Mouse (Mus musculus): ENCODE results near the gene Fam102a. TPM values are rescaled to one million over a fixed set of nuclear protein-coding genes. Genes with fewer than 3 reads are reported as not detected.

The Fam102a gene
- polyA plus RNA-seq, 1 experiment from 2014 or later, result 19.9 TPM

DNA sequence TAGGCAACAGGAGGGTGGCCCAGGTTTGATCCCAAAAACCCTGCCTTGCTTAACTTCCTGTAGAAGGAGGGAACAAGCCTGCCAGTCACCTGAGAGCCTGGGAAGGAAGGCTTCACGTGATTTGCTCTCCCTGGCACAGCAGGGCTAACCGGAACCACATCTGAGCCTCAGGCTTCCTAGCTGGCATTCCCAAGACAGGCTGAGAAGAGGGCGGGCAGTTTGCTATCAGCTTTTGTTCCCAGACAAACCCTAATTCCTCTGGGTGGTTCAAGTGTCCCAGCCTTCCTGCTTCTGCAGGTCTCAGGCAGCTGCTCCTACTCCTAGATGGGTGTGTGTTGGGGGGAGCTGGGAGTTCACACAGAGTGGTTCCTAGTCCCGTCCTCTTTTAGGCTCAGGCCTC is 20.4 kb downstream of the Fam102a start:
- H3K9ac ChIP-seq, result peak overlapping the region; percentile 16; the same call in 1 of the 2 replicates

GRCm38 (mm10) chr2:32556019-32556418 is 20.9 kb downstream of the Fam102a start:
- 77% methylated on average over 7 of the region's 7 CpGs for WGBS
- H3K36me3 ChIP-seq (ENCODE audit: insufficient read depth), result peaks cover 20% of the 10 kb centered on the region; the same call in 1 of the 2 replicates
- no peaks in the 10 kb centered on the region for H3K4me1 ChIP-seq (ENCODE audit: insufficient read depth)
- no peak overlapping the region for H3K27ac ChIP-seq (ENCODE audit: low read depth)
- no peaks in the 10 kb centered on the region for H3K9me3 ChIP-seq (ENCODE audit: low read depth, low read length)
- H3K9ac ChIP-seq, result no peak overlapping the region
- TF ChIP-seq CTCF (IDR thresholded peaks at IDR 0.05; ENCODE audit: low read depth), result no peak
- DNase-seq (no peak), ATAC-seq (ENCODE audit: insufficient read depth) (no peak)
- no peak overlapping the region for H3K4me2 ChIP-seq
- H3K4me3 ChIP-seq (ENCODE audit: low read depth, low read length), result no peak overlapping the region
- H3K27me3 ChIP-seq (ENCODE audit: insufficient read depth, low read length), result no peaks in the 10 kb centered on the region

More for the DNA sequence above, 20.4 kb downstream of the Fam102a start:
- no peak overlapping the region for H3K4me2 ChIP-seq
- H3K27ac ChIP-seq (ENCODE audit: low read depth), result peak overlapping the region; percentile 50; the same call in 1 of the 2 replicates
- H3K4me1 ChIP-seq (ENCODE audit: insufficient read depth), result no peaks in the 10 kb centered on the region
- no peak for TF ChIP-seq CTCF (IDR thresholded peaks at IDR 0.05; ENCODE audit: low read depth)
- no peaks in the 10 kb centered on the region for H3K27me3 ChIP-seq (ENCODE audit: insufficient read depth, low read length)
- no peaks in the 10 kb centered on the region for H3K9me3 ChIP-seq (ENCODE audit: low read depth, low read length)
- peaks cover 20% of the 10 kb centered on the region; the same call in 1 of the 2 replicates for H3K36me3 ChIP-seq (ENCODE audit: insufficient read depth)
- ATAC-seq (ENCODE audit: insufficient read depth), result no peak
- H3K4me3 ChIP-seq (ENCODE audit: low read depth, low read length), result no peak overlapping the region
- peak; percentile 30 for DNase-seq
- 42% methylated on average over 4 of the region's 4 CpGs for WGBS

GRCm38 (mm10) chr2:32559570-32559969 is 24.4 kb downstream of the Fam102a start:
- H3K9ac ChIP-seq, result no peak overlapping the region
- no peaks in the 10 kb centered on the region for H3K4me1 ChIP-seq (ENCODE audit: insufficient read depth)
- WGBS, result 58% methylated on average over 5 of the region's 5 CpGs
- DNase-seq, result peak; percentile 34
- no peak for ATAC-seq (ENCODE audit: insufficient read depth)
- H3K4me2 ChIP-seq, result no peak overlapping the region
- H3K27ac ChIP-seq (ENCODE audit: low read depth), result peak overlapping the region; percentile 40; the same call in 1 of the 2 replicates
- H3K9me3 ChIP-seq (ENCODE audit: low read depth, low read length), result no peaks in the 10 kb centered on the region
- H3K4me3 ChIP-seq (ENCODE audit: low read depth, low read length), result no peak overlapping the region
- TF ChIP-seq CTCF (IDR thresholded peaks at IDR 0.05; ENCODE audit: low read depth), result no peak
- H3K27me3 ChIP-seq (ENCODE audit: insufficient read depth, low read length), result no peaks in the 10 kb centered on the region
- peaks cover 43% of the 10 kb centered on the region for H3K36me3 ChIP-seq (ENCODE audit: insufficient read depth)

DNA sequence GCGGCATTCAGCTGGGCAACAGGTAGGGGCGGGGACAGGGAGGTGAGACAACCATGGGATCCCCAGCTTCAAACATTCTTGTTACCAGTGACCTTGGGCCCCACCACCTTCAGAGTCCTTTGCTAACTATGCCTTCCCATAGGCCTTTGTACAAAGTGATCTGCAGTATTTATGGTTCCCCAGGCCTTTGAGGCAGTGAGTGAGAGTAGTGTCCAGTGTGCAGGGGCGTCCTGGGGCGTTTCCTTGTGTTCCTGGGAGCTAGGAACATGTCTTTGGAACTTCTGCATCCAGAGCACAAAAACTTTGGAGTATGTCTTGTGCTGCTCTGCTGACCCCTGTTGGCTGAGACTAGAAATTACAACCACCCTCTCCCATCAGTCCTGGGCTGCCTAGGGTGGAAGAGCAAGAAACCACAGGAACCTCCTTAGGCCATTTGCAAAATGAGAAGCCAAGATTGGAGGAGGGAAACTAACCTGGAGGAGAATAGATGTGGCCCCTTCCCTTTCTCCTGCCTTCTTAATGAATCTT is 31.5 kb downstream of the Fam102a start:
- H3K9ac ChIP-seq, result no peak overlapping the region
- no peaks in the 10 kb centered on the region for H3K9me3 ChIP-seq (ENCODE audit: low read depth, low read length)
- no peaks in the 10 kb centered on the region for H3K27me3 ChIP-seq (ENCODE audit: insufficient read depth, low read length)
- no peak overlapping the region for H3K4me2 ChIP-seq
- DNase-seq (peak; percentile 88), ATAC-seq (ENCODE audit: insufficient read depth) (no peak)
- peaks cover 2% of the 10 kb centered on the region; the same call in 1 of the 2 replicates for H3K4me1 ChIP-seq (ENCODE audit: insufficient read depth)
- WGBS, result 38% methylated on average over 4 of the region's 4 CpGs
- peaks cover 66% of the 10 kb centered on the region for H3K36me3 ChIP-seq (ENCODE audit: insufficient read depth)
- no peak overlapping the region for H3K27ac ChIP-seq (ENCODE audit: low read depth)
- peak; percentile 93 for TF ChIP-seq CTCF (IDR thresholded peaks at IDR 0.05; ENCODE audit: low read depth)
- no peak overlapping the region for H3K4me3 ChIP-seq (ENCODE audit: low read depth, low read length)

DNA sequence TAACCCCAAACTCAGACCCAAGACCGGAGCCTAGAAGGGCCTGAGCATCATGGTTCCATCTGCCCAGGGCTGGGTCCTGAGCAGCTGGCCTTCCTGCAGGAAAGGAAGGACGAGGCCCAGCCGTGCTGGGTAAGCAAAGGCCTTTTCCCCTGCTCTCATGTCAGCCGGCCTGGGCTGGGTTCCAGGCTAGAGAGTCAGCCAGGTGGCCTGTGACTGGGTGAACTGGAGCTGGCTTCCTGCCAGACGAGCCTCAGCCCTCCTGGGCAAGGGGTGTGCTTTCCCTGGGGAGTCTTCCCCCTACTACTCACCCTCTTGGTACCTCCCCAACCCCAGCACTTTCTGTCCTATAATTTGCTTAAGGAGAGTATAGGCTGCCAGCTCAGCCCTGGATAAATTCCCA is 33.0 kb downstream of the Fam102a start:
- peaks cover 63% of the 10 kb centered on the region for H3K36me3 ChIP-seq (ENCODE audit: insufficient read depth)
- DNase-seq (peak; percentile 17), ATAC-seq (ENCODE audit: insufficient read depth) (no peak)
- no peaks in the 10 kb centered on the region for H3K27me3 ChIP-seq (ENCODE audit: insufficient read depth, low read length)
- H3K9me3 ChIP-seq (ENCODE audit: low read depth, low read length), result no peaks in the 10 kb centered on the region
- no peak overlapping the region for H3K9ac ChIP-seq
- H3K4me1 ChIP-seq (ENCODE audit: insufficient read depth), result peaks cover 3% of the 10 kb centered on the region; the same call in 1 of the 2 replicates
- no peak overlapping the region for H3K4me2 ChIP-seq
- no peak overlapping the region for H3K4me3 ChIP-seq (ENCODE audit: low read depth, low read length)
- no peak for TF ChIP-seq CTCF (IDR thresholded peaks at IDR 0.05; ENCODE audit: low read depth)
- WGBS, result 58% methylated on average over 5 of the region's 5 CpGs
- H3K27ac ChIP-seq (ENCODE audit: low read depth), result no peak overlapping the region

GRCm38 (mm10) chr2:32568941-32569340 is 33.8 kb downstream of the Fam102a start:
- no peak overlapping the region for H3K27ac ChIP-seq (ENCODE audit: low read depth)
- H3K36me3 ChIP-seq (ENCODE audit: insufficient read depth), result peaks cover 59% of the 10 kb centered on the region
- TF ChIP-seq CTCF (IDR thresholded peaks at IDR 0.05; ENCODE audit: low read depth), result no peak
- H3K9me3 ChIP-seq (ENCODE audit: low read depth, low read length), result no peaks in the 10 kb centered on the region
- no peaks in the 10 kb centered on the region for H3K27me3 ChIP-seq (ENCODE audit: insufficient read depth, low read length)
- 86% methylated on average over 3 of the region's 3 CpGs for WGBS
- no peak overlapping the region for H3K9ac ChIP-seq
- DNase-seq, result no peak
- H3K4me2 ChIP-seq, result no peak overlapping the region
- no peak overlapping the region for H3K4me3 ChIP-seq (ENCODE audit: low read depth, low read length)
- ATAC-seq (ENCODE audit: insufficient read depth), result no peak
- peaks cover 3% of the 10 kb centered on the region; the same call in 1 of the 2 replicates for H3K4me1 ChIP-seq (ENCODE audit: insufficient read depth)

GRCm38 (mm10) chr2:32570698-32571494 is 35.8 kb downstream of the Fam102a start, which contains the start of gene Dpm2:
TSS of gene Dpm2 (plus strand) at chr2:32570858.
- Histone ChIP-seq H3K27me3 (ENCODE audit: insufficient read depth, low read length) (no peaks in the 10 kb centered on the region), H3K27ac (ENCODE audit: low read depth) (peak within 1 kb of the TSS; percentile 25; the same call in 1 of the 2 replicates), H3K4me1 (ENCODE audit: insufficient read depth) (peaks cover 3% of the 10 kb centered on the region; the same call in 1 of the 2 replicates), H3K4me2 (peak within 1 kb of the TSS; percentile 74), H3K9ac (peak within 1 kb of the TSS; percentile 61), H3K9me3 (ENCODE audit: low read depth, low read length) (no peaks in the 10 kb centered on the region), H3K4me3 (ENCODE audit: low read depth, low read length) (peak within 1 kb of the TSS; percentile 75), H3K36me3 (ENCODE audit: insufficient read depth) (peaks cover 40% of the 10 kb centered on the region)
- under 1% methylated on average over 36 of the region's 36 CpGs for WGBS
- ATAC-seq (ENCODE audit: insufficient read depth), result peak; percentile 81
- peak; percentile 97 for DNase-seq
- TF ChIP-seq CTCF (IDR thresholded peaks at IDR 0.05; ENCODE audit: low read depth), result 0 out of 2 replicates have a peak, but pooled peaks have one; percentile 2
